Mouse (Mus musculus) large intestine, adult 2 months (tissue): ENCODE measurements around the gene Cpox. TPM values are rescaled to one million over a fixed set of nuclear protein-coding genes. Genes with fewer than 3 reads are reported as not detected.
A peak's percentile ranks its signal among the peaks of the same experiment; 100 is the strongest.
"Not testable (repeated sequence)": the region's sequence is repeated elsewhere in the genome, so short reads cannot be mapped to it uniquely, and the experiment has no call there.

Experiments
- DNase-seq: peaks from one replicate; pipeline ENCODE4 v3.0.0-alpha.2; 2012; ENCODE audit warnings: low read depth, low spot score
- WGBS: fragments of 180-500 bp; shearing (Covaris S2); methylation state at CpG from one replicate; pipeline ENCODE4 v1.1.7; 2018; 5-methylcytosine and 5-hydroxymethylcytosine counted together
- polyA plus RNA-seq: library from polyadenylated mRNA; depleted of rRNA; stranded (reverse); fragments of >200 nt; gene quantifications from 2 replicates; pipeline ENCODE4 v1.2.3, GENCODE M21; 2012; rRNA removed

The Cpox gene
- polyA plus RNA-seq: 11.6 and 17.1 TPM in 2 replicates

- peak; percentile 66 for DNase-seq
- under 1% methylated on average over 51 of the region's 51 CpGs for WGBS
Measured at GRCm38 (mm10) chr16:58669917-58670630, at the start of gene Cpox. Gene Cpox (plus strand): TSS chr16:58670292.

- no peak for DNase-seq
- 63% methylated on average over 3 of the region's 3 CpGs for WGBS
Measured at GRCm38 (mm10) chr16:58622377-58622776, 47.7 kb upstream of the Cpox start.

GRCm38 (mm10) chr16:58623114-58623513 is 47.0 kb upstream of the Cpox start:
- 42% methylated on average over 4 of the region's 4 CpGs for WGBS
- no peak for DNase-seq

GRCm38 (mm10) chr16:58623944-58624343 is 46.1 kb upstream of the Cpox start:
- 29% methylated on average over 6 of the region's 6 CpGs for WGBS
- DNase-seq: no peak

- DNase-seq: no peak
- 80% methylated on average over 4 of the region's 4 CpGs for WGBS
Measured at GRCm38 (mm10) chr16:58627597-58628335, 42.3 kb upstream of the Cpox start.

- no peak for DNase-seq
- WGBS: 100% methylated on average over 2 of the region's 2 CpGs
Measured at GRCm38 (mm10) chr16:58628336-58628680, 41.8 kb upstream of the Cpox start.

- no peak for DNase-seq
- WGBS: 88% methylated on average over 5 of the region's 5 CpGs
Measured at GRCm38 (mm10) chr16:58628968-58629367, 41.1 kb upstream of the Cpox start.

- WGBS: 50% methylated on average over 2 of the region's 2 CpGs
- DNase-seq: no peak
Measured at GRCm38 (mm10) chr16:58629736-58630135, 40.4 kb upstream of the Cpox start.

GRCm38 (mm10) chr16:58635866-58636265 is 34.2 kb upstream of the Cpox start:
- DNase-seq: no peak

GRCm38 (mm10) chr16:58637448-58637847 is 32.6 kb upstream of the Cpox start:
- WGBS: 61% methylated on average over 4 of the region's 4 CpGs

More at GRCm38 (mm10) chr16:58635866-58636265, 34.2 kb upstream of the Cpox start:
- WGBS: 58% methylated on average over 2 of the region's 2 CpGs

GRCm38 (mm10) chr16:58638016-58638415 is 32.1 kb upstream of the Cpox start:
- DNase-seq: no peak
- 79% methylated on average over 7 of the region's 7 CpGs for WGBS

More at GRCm38 (mm10) chr16:58637448-58637847, 32.6 kb upstream of the Cpox start:
- DNase-seq: no peak

GRCm38 (mm10) chr16:58638689-58639175 is 31.4 kb upstream of the Cpox start, which contains the start of gene E330017A01Rik:
Gene E330017A01Rik (minus strand): TSS chr16:58638739.
- DNase-seq: no peak
- 52% methylated on average over 3 of the region's 3 CpGs for WGBS

- 94% methylated on average over 10 of the region's 10 CpGs for WGBS
- DNase-seq: no peak
Measured at GRCm38 (mm10) chr16:58649979-58650378, 20.1 kb upstream of the Cpox start.

- DNase-seq: no peak
Measured at GRCm38 (mm10) chr16:58655751-58656150, 14.3 kb upstream of the Cpox start.

- 93% methylated on average over 4 of the region's 4 CpGs for WGBS
Measured at GRCm38 (mm10) chr16:58656526-58656925, 13.6 kb upstream of the Cpox start.

GRCm38 (mm10) chr16:58658668-58659067 is 11.4 kb upstream of the Cpox start:
- no peak for DNase-seq

More at GRCm38 (mm10) chr16:58656526-58656925, 13.6 kb upstream of the Cpox start:
- no peak for DNase-seq

GRCm38 (mm10) chr16:58661826-58662225 is 8.3 kb upstream of the Cpox start:
- DNase-seq: no peak
- 63% methylated on average over 5 of the region's 5 CpGs for WGBS

More at GRCm38 (mm10) chr16:58658668-58659067, 11.4 kb upstream of the Cpox start:
- 80% methylated on average over 6 of the region's 6 CpGs for WGBS

GRCm38 (mm10) chr16:58662287-58662791 is 7.8 kb upstream of the Cpox start:
- no peak for DNase-seq

- 31% methylated on average over 5 of the region's 5 CpGs for WGBS
- DNase-seq: peak; percentile 7
Measured at GRCm38 (mm10) chr16:58663021-58663420, 7.1 kb upstream of the Cpox start.

- 67% methylated on average over 2 of the region's 2 CpGs for WGBS
- no peak for DNase-seq
Measured at GRCm38 (mm10) chr16:58663816-58664215, 6.3 kb upstream of the Cpox start.

GRCm38 (mm10) chr16:58665137-58665536 is 5.0 kb upstream of the Cpox start:
- not testable (repeated sequence) for DNase-seq
